Mouse (Mus musculus): ENCODE results near the gene Gm20708. TPM values are rescaled to one million over a fixed set of nuclear protein-coding genes. Genes with fewer than 3 reads are reported as not detected.

The Gm20708 gene
- polyA plus RNA-seq, 1 experiment from 2014 or later = 0.27 TPM

DNA sequence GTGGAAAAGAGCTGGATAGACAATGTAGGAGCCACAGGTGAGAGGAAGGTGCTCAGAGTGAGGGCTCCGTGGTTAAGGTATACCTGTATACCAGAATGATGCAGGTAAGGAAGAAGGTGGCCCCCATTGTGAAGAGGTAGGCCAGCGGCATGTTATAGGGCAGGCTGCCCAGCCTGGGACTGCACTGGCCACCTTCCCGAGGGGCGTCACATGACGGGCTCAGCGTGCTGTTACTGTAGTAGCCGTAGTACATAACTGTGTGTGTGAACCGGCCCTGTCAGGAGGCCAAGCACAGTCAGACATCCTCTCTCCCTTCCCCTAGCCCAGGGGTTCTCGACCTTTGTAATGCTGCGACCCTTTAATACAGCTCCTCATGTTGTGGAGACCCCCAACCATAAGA lies 34.5 kb upstream of the Gm20708 start:
- Histone ChIP-seq H3K4me1 (peaks cover 45% of the 10 kb centered on the region), H3K9me3 (replicated peaks) (no peaks in the 10 kb centered on the region), H3K4me2 (no peak overlapping the region), H3K36me3 (peaks cover 89% of the 10 kb centered on the region), H3K4me3 (no peak overlapping the region), H3K27me3 (replicated peaks) (no peaks in the 10 kb centered on the region), H3K9ac (no peak overlapping the region), H3K27ac (no peak overlapping the region)
- WGBS (ENCODE audit: insufficient replicate concordance) = 89% methylated on average over 10 of the region's 10 CpGs
- no peak for ATAC-seq

DNA sequence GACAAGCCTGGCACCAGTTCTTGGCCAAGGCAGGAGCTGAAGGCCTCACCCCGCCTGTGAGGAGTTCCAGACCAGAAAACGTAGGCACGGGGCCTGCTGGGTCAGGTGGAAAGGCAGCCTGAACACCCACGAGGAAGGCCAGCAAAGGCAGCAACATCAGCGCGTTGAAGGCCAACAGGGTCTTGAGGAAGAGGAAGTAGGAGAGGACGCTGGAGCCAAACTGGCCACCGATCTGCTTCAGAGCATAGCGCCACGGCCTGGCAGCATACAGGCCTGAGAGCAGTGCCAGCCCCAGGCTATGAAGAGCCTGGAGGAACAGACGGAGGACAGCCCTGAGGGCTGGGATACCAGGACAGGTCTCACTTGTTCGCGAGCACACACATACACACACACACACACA lies 33.9 kb upstream of the Gm20708 start:
- no peak overlapping the region for H3K4me3 ChIP-seq
- H3K4me1 ChIP-seq = peaks cover 45% of the 10 kb centered on the region
- 74% methylated on average over 11 of the region's 13 CpGs for WGBS (ENCODE audit: insufficient replicate concordance)
- H3K27me3 ChIP-seq (replicated peaks) = no peaks in the 10 kb centered on the region
- no peak overlapping the region for H3K4me2 ChIP-seq
- no peak for ATAC-seq
- peaks cover 83% of the 10 kb centered on the region for H3K36me3 ChIP-seq
- no peaks in the 10 kb centered on the region for H3K9me3 ChIP-seq (replicated peaks)
- H3K27ac ChIP-seq = no peak overlapping the region
- no peak overlapping the region for H3K9ac ChIP-seq

DNA sequence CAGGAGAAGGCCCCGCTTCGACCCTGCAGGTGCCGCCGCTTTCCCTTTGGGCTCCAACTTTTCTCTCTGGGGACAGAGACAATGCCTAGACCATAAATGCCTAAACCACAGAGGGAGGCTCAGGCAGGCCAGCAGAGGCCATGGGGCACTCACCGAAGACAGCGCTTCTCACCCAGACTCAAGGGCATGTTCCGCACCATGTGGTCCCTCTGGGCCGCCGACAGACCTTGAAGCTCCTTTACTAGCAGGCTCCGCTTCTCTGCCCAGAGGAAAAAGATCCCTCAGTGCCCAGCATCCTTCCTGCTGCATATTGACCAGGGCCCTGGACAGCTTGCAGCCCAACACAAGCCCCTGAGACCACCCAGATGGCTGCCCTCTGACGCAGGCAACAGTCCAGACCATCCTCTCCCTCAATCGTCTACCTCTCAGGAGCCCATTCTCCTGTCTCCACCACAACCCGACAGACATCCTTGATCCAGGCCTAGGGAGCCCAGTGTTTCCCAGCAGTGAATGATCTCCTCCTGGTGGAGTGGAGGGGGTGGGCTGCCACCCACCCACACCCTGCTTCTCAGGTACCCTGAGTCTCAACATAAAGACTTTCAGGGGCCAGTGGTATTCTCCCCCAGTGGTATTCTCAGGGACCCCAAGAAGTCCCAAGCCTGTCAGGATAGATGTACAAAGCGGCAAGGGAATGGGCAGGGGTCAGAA lies 33.2 kb upstream of the Gm20708 start:
- Histone ChIP-seq H3K4me2 (peak overlapping the region; percentile 2; the same call in 1 of the 2 replicates), H3K4me1 (peaks cover 49% of the 10 kb centered on the region), H3K27ac (no peak overlapping the region), H3K4me3 (no peak overlapping the region), H3K36me3 (peaks cover 76% of the 10 kb centered on the region), H3K9ac (no peak overlapping the region), H3K27me3 (replicated peaks) (no peaks in the 10 kb centered on the region), H3K9me3 (replicated peaks) (no peaks in the 10 kb centered on the region)
- no peak for ATAC-seq
- WGBS (ENCODE audit: insufficient replicate concordance) = 94% methylated on average over 14 of the region's 14 CpGs

DNA sequence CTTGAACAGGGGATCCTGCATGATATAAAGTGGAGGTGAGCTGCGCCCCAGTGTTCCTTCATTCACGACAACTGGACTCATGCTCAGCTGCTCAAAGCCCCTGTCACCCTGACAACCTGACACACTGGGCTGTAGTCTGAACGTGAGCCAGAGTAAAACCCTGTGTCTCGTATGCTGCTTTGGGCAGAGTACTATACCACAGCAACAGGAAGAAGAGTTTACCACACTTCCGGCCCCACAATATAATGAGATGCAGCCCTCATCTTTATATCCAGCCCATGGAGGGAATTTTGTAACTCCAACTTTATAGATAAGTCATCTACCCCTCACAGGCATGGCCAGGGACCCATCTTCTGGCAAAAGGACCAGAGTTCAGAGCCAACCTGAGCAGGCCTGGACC lies 32.4 kb upstream of the Gm20708 start:
- no peaks in the 10 kb centered on the region; the same call in 1 of the 2 replicates for H3K27me3 ChIP-seq (replicated peaks)
- no peak for ATAC-seq
- H3K4me1 ChIP-seq = peaks cover 58% of the 10 kb centered on the region
- peak overlapping the region; percentile 100 for H3K27ac ChIP-seq
- H3K9me3 ChIP-seq (replicated peaks) = no peaks in the 10 kb centered on the region
- peak overlapping the region; percentile 95 for H3K4me2 ChIP-seq
- H3K36me3 ChIP-seq = peaks cover 68% of the 10 kb centered on the region
- 79% methylated on average over 5 of the region's 5 CpGs for WGBS (ENCODE audit: insufficient replicate concordance)
- H3K9ac ChIP-seq = 0 out of 2 replicates have a peak overlapping the region, but pooled peaks have one; percentile 90
- H3K4me3 ChIP-seq = 0 out of 2 replicates have a peak overlapping the region, but pooled peaks have one; percentile 92

DNA sequence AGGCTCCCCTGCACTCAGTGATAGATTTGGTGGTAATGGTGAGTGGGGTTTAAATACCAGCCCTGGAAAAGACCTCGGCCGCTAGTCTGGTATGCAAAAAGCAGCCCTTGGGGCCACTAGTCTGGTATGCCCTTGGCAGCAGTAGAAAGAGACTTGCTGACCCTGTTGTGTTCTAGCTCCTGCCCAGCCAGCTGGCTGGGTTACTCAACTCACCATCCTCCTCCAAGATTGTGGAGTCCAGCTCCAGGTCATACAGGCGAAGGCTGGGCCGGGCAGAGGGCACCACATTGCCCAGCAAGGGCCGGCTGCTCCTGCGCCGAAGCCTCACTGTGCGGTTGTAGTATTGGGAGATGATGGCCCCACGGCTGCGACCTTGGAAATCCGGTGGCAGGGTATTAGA lies 31.4 kb upstream of the Gm20708 start:
- peaks cover 58% of the 10 kb centered on the region for H3K36me3 ChIP-seq
- no peak for ATAC-seq
- peaks cover 64% of the 10 kb centered on the region for H3K4me1 ChIP-seq
- H3K9me3 ChIP-seq (replicated peaks) = no peaks in the 10 kb centered on the region
- peak overlapping the region; percentile 95 for H3K4me2 ChIP-seq
- 92% methylated on average over 11 of the region's 11 CpGs for WGBS (ENCODE audit: insufficient replicate concordance)
- peak overlapping the region; percentile 92 for H3K4me3 ChIP-seq
- no peaks in the 10 kb centered on the region; the same call in 1 of the 2 replicates for H3K27me3 ChIP-seq (replicated peaks)
- H3K9ac ChIP-seq = peak overlapping the region; percentile 90
- H3K27ac ChIP-seq = peak overlapping the region; percentile 100

DNA sequence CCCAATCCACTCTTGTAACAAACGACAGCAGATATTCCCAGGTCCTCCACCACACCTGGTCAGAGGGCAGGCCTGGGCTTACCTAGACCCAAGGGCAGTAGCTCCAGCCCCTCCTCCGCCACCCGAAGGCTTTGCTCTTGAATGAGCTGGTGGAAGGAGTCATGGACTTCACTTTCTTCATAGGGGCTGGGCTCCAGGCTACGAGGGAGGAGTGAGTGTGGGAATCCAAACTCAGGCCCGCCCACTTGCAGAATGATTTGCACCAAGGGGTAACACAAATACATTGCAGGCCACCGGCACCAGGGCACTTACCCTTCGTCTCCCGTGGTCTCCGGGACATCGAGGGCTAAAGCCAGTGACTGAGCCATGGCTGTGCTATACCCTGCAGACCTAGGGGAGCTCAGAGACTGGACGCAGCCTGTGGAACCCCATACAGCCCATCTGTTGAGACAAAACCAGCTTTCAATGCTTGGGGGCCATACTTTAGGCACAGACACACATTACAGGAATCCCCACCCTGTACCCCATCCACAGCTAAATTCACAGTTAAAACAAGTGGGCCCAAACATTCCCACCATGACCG lies 30.5 kb upstream of the Gm20708 start:
- Histone ChIP-seq H3K4me3 (peak overlapping the region; percentile 92), H3K4me2 (peak overlapping the region; percentile 95), H3K9me3 (replicated peaks) (no peaks in the 10 kb centered on the region), H3K27me3 (replicated peaks) (no peaks in the 10 kb centered on the region; the same call in none of the 2 replicates), H3K9ac (peak overlapping the region; percentile 90), H3K4me1 (peaks cover 67% of the 10 kb centered on the region), H3K36me3 (peaks cover 52% of the 10 kb centered on the region), H3K27ac (peak overlapping the region; percentile 100)
- no peak for ATAC-seq
- 33% methylated on average over 12 of the region's 12 CpGs for WGBS (ENCODE audit: insufficient replicate concordance)

DNA sequence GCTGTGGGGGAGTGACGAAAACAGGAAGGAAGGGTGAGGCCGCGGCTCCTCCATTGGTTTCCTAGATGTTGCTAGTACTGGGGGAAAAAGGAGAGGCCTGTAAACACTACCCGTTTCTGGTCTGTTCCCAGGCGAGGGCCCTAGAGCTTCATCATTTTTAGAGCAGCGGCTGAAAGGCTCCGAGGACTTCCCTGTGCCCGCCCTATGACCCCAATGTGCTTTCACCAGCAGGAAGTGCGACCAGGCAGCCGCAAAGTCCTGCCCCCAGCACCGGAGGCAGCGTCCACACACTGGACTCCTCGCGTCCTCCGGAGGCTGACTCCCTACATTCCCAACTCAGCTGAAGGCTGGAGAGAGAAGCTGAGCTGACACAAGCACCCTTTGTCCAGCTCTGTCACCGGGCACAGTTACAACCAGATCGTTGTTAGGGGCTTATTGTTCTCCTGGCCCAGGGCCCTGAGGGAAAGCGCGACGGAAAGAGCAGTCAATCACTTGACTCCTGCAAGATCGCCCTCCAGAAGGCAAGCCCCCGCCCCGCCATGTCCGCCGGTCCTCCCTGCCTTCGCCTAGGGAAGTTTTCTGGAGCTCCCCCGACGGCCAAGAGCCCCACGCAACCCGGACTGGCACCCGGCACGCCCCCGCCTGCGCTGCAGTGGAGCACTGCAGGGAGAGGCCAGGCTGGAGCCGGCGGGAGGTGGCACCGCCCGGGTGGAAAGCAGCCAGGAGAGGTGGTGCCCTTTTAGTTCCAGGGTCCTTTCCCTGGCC lies 29.9 kb upstream of the Gm20708 start:
- Histone ChIP-seq H3K4me2 (peak overlapping the region; percentile 95), H3K36me3 (peaks cover 52% of the 10 kb centered on the region), H3K4me3 (peak overlapping the region; percentile 92), H3K27me3 (replicated peaks) (no peaks in the 10 kb centered on the region; the same call in none of the 2 replicates), H3K9ac (peak overlapping the region; percentile 90), H3K9me3 (replicated peaks) (no peaks in the 10 kb centered on the region), H3K4me1 (peaks cover 74% of the 10 kb centered on the region), H3K27ac (peak overlapping the region; percentile 100)
- ATAC-seq = 0 out of 2 replicates have a peak, but pooled peaks have one; percentile 22
- under 1% methylated on average over 38 of the region's 38 CpGs for WGBS (ENCODE audit: insufficient replicate concordance)

DNA sequence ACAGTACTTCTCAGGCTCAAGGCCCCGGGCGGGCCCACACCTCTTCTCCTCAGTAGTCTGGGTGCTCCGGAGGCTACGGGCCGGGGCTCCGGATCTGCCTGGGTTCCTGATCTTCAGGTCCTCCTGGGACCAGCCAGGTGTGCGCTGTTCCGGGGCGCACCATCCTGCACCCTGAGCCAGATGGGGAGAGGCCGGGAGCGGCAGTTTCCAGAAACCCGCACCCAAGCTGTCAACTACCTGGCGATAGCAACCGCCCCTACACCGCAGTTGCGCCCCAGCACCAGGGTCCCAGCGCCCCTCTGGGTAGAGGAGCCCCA lies 29.3 kb upstream of the Gm20708 start:
- H3K27me3 ChIP-seq (replicated peaks) = no peaks in the 10 kb centered on the region; the same call in none of the 2 replicates
- peak overlapping the region; percentile 90 for H3K9ac ChIP-seq
- WGBS (ENCODE audit: insufficient replicate concordance) = under 1% methylated on average over 17 of the region's 17 CpGs
- H3K4me3 ChIP-seq = peak overlapping the region; percentile 92
- peak overlapping the region; percentile 95 for H3K4me2 ChIP-seq
- peaks cover 79% of the 10 kb centered on the region for H3K4me1 ChIP-seq
- peaks cover 52% of the 10 kb centered on the region for H3K36me3 ChIP-seq
- H3K9me3 ChIP-seq (replicated peaks) = no peaks in the 10 kb centered on the region
- peak overlapping the region; percentile 100 for H3K27ac ChIP-seq
- ATAC-seq = peak; percentile 5; the same call in 1 of the 2 replicates

DNA sequence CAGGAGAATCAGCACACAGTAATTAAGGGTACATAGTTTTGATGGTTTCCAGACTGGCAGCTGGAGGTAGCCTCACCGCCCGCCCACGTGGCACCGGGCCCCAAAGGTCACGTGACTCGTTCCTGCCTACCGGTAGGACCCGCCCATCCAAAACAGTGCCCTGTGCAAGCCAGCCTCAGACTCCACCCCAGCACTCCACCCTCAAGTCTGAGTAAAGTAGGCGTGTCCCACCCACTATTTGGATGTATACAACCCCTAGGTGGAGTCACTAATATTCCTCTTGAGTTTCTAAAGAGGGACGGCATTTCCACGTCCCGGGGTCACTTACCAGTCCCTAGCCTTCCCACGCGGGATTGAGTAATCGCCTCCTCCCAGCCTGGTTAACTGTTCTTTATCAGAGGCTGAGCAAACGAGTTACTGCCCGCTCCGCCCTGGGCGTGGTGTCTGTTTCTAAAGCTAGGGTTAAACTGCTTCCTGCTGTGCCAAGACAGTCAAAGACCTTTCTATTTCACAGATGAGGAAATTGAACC lies 28.8 kb upstream of the Gm20708 start:
- peak; percentile 79 for ATAC-seq
- under 1% methylated on average over 19 of the region's 19 CpGs for WGBS (ENCODE audit: insufficient replicate concordance)
- H3K9me3 ChIP-seq (replicated peaks) = no peaks in the 10 kb centered on the region
- H3K4me1 ChIP-seq = peaks cover 82% of the 10 kb centered on the region
- H3K9ac ChIP-seq = peak overlapping the region; percentile 90
- H3K4me3 ChIP-seq = peak overlapping the region; percentile 92
- peaks cover 52% of the 10 kb centered on the region for H3K36me3 ChIP-seq
- no peaks in the 10 kb centered on the region; the same call in none of the 2 replicates for H3K27me3 ChIP-seq (replicated peaks)
- peak overlapping the region; percentile 100 for H3K27ac ChIP-seq
- H3K4me2 ChIP-seq = peak overlapping the region; percentile 95

DNA sequence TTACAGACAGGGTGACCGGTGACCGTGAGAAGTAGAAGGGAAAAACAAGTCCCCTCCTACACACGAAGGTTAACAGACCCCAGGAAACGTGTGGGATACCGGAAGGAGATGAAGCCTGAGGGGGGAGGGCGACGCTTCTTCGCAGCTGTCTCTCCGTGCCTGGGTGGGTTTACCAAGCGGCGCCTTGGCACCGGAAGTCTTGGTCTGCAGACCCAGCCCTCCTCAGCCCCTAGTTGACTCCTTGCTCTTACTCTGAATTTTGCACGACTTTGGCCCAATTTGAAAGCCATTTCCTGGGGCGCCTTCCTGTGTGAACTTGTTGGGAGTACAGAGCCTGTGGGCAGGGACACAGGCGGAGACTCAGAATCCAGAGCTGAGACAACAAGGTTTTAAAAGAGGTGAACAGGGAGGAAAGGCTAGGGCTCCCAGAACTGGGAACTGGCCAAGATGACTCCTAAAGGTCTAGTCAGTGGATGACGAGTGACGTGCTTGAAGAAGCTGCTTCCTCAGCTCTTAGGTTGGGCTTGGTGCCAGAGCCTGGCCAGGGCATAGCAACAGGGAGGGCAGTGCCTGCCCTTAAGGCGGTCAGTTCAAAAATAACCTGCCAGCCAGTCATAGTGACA lies 28.2 kb upstream of the Gm20708 start:
- WGBS (ENCODE audit: insufficient replicate concordance) = 2% methylated on average over 18 of the region's 18 CpGs
- H3K4me1 ChIP-seq = peaks cover 82% of the 10 kb centered on the region
- peak overlapping the region; percentile 100 for H3K27ac ChIP-seq
- H3K9me3 ChIP-seq (replicated peaks) = no peaks in the 10 kb centered on the region
- H3K27me3 ChIP-seq (replicated peaks) = no peaks in the 10 kb centered on the region; the same call in none of the 2 replicates
- H3K4me2 ChIP-seq = peak overlapping the region; percentile 95
- H3K9ac ChIP-seq = peak overlapping the region; percentile 90
- 0 out of 2 replicates have a peak, but pooled peaks have one; percentile 4 for ATAC-seq
- peak overlapping the region; percentile 92 for H3K4me3 ChIP-seq
- peaks cover 52% of the 10 kb centered on the region for H3K36me3 ChIP-seq

DNA sequence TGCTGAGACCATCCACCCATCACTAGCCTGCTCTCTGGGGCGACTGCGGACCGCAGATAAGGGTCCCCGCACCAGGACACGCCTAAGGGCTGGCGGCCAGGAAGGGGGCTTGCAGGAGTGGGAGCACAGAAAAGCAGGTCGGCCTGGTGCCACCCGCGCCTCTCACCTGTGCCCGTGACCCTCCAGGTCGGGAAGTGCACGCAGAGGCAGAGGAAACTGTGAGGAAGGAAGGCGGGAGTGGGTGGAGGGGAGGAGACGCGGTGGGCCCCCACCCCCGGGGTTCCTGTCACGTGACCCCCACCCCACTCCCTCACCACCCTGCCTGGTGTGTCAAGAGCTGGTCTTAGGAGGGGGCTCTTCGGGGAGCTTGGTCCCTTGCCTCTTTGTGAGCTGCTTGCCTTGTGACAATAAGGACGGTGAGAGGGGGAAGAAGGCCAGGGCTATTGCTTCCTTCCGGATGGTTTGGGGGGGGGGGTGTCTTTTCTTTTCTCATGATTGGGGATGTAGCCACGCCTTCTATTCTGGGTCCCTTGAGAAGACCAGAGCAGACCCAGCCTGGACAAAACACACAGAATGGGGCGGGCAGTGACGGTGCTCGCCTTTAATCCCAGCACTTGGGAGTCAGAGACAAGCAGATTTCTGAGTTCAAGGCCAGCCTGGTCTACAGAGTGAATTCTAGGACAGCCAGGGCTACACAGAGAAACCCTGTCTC lies 27.3 kb upstream of the Gm20708 start, which contains the start of the genes Tmc8 and Tmc6:
Tmc8 (plus strand) TSS at position 84 of the 712 bp plus-strand sequence.
Tmc6 (minus strand) TSS at position 206 of the 712 bp plus-strand sequence.
- Histone ChIP-seq H3K4me2 (peak within 1 kb of the TSS; percentile 95), H3K9me3 (replicated peaks) (no peaks in the 10 kb centered on the region), H3K4me3 (peak within 1 kb of the TSS; percentile 92), H3K9ac (peak within 1 kb of the TSS; percentile 90), H3K27me3 (replicated peaks) (no peaks in the 10 kb centered on the region; the same call in none of the 2 replicates), H3K4me1 (peaks cover 81% of the 10 kb centered on the region), H3K36me3 (peaks cover 52% of the 10 kb centered on the region), H3K27ac (peak within 1 kb of the TSS; percentile 100)
- WGBS (ENCODE audit: insufficient replicate concordance) = 3% methylated on average over 24 of the region's 24 CpGs
- ATAC-seq = peak; percentile 69

All from liver, embryonic 12.5 days (tissue).